Mouse (Mus musculus) spleen, postnatal 14 days (tissue): Measurements from ENCODE around the gene Midn.

Experiments used
- DNase-seq, 2 experiments: peaks; one replicate each; pipeline ENCODE4 v3.0.0; 2021 to 2022; ENCODE audit warnings: low spot score in 2 of 2

Gene Midn

DNA sequence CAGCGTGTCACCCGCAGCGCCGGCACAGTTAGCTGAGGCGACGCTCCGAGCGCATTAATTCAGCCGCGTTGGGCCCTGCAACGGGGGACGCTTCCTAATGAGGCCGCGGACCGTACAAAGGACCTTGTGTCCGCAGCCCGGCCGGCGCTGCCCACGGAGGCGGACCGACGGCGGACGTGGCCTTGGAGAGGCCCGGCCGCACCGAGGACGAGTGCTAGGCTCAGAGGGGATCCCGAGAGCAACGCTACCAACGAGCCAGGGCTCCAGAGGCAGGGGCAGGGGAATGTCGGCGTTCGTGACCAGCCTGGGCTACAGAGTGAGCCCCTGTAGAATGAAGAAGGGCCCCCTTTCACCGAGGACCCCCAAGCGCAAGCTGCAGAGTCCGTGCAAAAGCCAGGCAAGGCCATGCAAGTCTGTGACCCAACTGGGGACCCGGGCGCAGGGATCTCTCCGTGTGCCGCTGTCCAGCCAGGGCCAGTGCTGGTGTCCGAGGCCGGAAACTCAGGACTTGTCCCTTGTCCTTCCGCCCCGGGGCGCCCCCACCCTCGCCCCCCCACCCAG is 42.5 kb downstream of the Midn start:
- DNase-seq, result no peak

DNA sequence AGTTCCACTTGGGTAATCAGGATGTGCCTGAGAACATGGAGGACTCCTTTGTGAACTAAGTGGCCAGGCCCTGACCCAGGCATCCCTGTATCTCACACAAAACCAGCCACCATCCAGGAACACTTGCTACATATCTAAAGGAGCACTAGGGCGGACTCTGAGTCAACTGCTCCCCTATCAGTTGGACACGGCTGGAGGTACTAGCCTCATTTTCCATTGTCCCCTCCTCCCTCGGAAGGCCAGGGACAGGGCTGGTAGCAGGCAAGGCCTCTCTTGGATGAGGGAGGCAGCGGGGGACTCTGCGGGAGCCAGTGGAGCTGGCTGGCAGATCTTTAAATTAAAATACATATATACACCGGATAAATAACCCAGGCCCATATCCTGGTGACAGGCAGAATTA is 45.9 kb downstream of the Midn start:
- DNase-seq, result no peak

DNA sequence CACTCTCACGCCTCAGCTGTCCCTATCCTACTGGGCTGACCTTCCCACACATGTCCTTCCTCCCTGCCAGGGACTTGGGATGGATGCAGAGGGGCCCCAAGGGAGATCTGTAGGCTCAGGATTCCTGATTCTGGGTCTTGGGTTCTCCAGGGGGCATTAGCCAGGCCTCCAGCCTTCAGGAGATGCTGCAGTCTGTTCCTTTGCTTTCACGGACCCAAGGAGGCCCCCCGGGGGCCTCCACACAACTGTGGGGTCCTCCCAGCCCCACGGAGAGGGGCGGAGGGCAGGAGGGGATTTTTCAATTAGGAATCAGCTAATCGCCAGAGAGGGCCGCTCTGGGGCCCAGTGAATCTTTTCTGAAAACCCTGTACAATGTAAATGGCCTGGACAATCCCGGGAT is 46.4 kb downstream of the Midn start:
- no peak for DNase-seq

DNA sequence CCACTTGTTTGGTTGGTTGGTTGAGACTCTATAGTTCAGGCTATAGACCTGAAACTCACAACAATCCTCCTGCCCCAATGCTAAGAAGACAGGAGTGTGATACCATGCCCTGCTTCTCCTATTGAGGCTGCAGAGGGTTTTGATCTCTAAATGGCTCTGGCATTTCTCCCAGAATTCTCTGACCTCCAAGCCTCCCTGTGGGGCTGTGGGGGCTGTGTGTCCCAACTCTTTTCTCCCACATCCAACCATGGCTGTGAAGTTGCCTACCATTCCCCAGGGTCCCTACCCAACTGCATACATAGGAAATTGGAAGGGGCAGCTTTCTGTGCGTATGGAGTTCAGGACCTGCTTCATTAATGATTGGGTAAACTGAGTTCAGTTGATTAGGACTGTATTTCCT is 48.1 kb downstream of the Midn start:
- no peak for DNase-seq

DNA sequence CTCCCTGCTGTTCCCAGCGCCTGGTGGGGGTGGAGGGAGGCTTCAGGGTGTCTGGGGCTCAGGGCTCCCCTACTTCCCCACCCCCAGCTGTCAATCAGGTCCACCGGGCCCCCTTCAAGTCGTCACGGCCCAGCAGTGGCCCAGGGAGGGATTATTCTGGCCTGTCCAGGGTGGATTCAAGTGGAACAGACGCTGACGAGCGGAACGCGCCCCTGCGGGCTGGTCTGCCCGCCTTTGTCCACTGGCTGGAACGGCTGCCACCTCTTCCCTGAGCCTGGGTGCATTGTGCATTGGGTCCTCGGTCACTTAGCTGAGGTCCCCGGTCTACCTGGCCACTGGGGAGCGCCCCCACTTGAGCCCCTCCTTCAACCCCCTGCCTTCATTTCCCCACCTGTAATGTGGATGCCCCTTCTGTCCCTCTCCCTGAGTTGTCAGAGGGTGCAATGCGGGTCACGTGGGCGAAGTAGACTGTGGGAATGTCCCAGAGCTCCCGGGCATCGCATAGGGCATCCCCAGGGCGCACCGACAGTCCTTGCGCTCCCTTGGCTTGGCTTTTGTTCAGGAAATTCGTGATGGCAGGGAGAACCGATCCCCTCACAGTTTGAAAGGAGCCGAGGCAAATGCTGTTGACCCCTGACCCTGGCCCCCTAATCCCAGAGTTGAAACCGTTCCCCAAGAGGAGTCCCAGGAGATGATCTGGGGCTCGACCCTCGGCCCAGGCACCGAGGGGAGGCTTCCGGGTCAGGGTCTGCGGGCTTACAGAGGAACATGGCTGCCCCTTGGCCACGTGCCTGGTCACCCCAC is 48.9 kb downstream of the Midn start:
- DNase-seq, result no peak

DNA sequence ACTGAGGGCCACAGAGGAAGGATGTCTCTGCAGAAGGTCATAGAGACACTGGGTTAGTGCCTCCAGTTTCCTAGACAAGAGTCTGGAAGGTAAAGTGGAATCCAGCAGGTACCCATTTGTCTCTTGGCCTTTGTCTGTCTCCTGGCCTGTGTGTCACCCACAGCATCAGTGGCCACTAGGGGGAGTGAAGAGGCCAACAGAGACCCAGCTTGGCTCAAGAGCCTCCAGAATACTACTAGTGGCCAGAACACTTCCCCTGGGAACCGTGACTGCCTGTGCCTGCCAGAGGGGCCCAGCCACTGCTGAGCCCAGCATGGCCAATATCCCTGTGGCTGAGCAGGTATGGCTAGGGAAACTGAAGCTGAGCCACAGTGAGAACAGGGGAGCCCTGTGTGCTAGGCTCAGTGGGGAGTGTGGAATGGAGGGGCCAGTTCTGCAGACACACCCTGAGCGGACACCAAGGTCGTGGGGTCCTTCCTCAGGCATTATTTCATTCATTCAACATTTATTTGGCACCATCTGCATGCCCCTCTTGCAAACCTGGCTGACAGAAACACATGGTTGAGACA is 51.5 kb downstream of the Midn start:
- peak; percentile 55 to 77 for DNase-seq

DNA sequence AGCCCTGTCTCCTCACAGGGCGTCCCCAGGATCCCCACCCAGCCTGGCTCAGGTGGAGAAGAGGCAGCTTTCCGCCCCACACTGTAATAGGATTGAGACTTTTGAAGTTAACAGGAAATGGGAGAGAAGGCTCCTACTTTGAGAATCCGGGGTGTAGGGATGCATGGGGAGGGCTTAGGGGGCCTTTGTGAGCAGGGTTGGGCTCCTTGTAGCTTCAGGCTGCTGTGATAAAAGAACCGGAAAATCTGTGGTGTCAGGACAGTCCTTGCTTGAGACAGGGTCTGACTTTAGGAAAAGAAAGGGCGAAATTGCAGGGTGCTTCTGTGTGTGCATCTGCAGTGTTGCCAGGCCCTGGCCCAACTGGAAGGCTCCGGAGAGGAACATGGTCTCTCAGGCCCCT is 52.4 kb downstream of the Midn start:
- DNase-seq, result no peak

DNA sequence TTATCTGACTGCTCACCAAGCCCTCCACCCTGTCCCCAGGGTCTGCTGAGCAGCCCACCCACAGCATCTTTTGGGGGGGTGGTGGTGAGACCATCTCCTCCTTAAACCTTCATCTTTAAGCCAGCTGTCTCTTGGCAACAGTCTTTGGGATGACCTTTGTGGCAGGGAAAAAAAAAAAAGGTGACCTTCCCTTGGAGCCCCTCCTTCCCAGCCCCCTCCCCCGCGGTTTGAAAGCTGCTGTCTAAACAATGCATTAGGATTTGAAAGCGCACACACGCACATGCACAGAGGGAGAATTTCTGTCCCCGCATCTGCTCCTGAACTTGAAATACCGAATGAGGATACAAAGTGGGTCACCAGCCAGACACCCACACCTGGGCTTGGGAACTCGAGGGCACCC is 56.0 kb downstream of the Midn start:
- no peak for DNase-seq

DNA sequence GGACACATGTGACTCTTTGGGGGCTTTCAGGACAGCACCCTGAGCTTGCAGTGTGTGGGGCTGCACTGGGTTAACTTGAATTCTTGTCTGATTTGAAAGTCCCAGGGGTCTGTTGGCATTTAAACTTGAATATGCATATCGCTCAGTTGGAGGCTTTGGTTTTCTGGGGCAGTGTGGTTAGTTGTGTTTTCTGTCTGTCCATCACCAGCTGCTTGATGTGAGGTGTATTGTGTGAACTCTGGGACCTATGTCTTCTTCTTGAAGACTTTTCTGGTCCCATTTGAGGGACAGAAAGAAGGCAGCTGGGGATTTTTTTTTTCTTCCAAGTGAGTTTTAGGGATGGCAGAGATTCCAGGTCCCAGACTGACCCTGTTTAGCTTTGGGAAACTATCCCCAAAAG is 59.1 kb downstream of the Midn start:
- no peak for DNase-seq

DNA sequence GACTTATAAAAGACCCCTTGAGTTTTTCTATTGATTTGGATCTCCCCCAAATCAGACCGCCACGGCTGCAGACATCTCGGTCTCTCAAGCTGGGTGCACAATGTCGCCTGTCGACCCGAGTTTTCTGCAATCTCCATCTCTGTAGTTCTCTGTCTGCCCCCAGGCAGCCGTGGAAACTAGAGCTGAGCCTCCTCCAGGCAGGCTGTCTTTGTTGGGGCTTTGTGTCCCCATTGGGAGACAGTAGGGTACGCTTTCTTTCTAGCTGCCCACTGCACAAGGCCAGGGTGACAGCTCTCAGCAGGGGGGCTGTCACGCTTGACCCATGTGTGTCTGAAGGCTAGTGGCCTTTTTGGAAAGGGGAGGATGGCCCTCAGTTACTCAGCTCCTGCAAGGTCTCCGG is 59.6 kb downstream of the Midn start:
- DNase-seq, result no peak
